Mouse (Mus musculus) layer of hippocampus, adult 6 months (tissue): ENCODE data around the gene Ube2c. TPM values are rescaled to one million over a fixed set of nuclear protein-coding genes. Genes with fewer than 3 reads are reported as not detected.

Source experiments
- long read RNA-seq, 2 experiments: library from polyadenylated mRNA; unstranded; transcript quantifications; one replicate each; pipeline ENCODE4 v2.0.0; 2019 to 2020
- polyA plus RNA-seq: library from polyadenylated mRNA; unstranded; fragments of <200 nt; fragmentation: Nextera tagmentation; gene quantifications from 2 replicates; pipeline ENCODE4 v1.2.3, GENCODE M21; 2021

The Ube2c gene
- polyA plus RNA-seq, result 0.83 and 0.95 TPM in 2 replicates
- long read RNA-seq, experiment 1, partial matches to known transcripts, result 0 of 1 reads
- long read RNA-seq, experiment 1, other reads (novel, unspliced or antisense), result 0 of 1 reads
- long read RNA-seq, experiment 2, result 0 reads

DNA sequence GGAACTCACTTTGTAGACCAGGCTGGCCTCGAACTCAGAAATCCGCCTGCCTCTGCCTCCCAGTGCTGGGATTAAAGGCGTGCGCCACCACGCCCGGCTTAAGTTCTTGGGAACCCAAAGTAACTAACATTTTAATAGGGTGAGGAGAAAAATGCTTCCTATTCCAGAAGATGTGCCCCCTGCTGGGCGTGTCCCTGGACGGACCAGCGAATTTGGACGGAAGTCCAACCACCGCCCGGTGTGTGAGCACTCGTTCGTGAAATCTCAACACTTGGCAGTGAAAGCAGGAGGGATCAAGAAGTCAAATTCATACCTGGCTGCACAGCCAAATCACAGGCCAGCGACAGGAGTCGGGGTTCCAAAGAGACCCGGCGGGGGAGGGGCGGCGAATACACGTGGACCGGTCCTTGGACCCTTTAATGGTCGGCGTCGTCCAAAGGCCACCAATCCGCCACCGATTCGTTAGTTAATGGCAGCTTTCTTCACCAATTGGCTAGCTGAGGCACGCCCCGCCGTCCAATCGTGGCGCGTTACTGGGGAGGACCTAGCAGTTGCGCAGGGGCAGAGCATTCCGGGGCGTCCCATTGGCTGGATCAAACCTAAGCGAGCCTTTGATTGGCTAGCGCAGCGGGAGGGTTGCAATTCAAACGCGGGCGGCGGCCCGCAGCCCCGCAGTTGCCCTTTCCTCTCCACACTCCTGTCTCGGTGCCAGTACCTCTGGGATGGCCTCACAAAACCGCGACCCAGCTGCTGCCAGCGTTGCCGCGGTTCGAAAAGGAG, at the start of gene Ube2c:
TSS of gene Ube2c (plus strand) at position 641 of the 780 bp plus-strand sequence.

DNA sequence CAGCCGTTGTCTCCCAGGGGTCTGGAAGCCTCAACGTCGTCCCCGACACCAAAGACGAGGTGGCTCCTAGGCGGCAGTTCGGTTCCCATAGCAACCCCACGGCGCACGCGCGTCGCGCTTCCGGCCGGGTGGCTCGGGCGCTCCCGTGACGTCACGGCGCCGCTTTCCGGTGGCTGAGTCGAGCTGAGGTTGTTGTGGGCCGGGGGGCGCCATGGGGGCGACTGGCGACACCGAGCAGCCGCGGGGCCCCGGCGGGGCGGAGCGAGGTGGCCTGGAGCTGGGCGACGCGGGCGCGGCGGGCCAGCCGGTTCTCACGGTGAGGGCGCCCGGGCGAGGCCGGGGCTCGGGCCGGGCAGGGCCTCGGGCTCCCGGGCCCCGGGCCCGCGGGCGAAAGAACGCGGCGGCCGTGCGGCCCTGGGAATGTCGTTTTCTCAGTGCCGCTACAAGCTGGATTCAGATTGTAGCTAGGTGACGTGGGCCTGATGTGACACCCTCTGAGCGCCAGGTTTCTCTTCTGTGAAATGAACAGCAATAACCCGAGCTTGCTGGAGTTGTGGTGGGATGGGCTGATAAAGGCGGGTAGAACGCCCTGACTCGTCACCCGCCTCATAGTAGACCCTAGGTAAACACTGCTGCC, 23.7 kb upstream of the Ube2c start, which contains the start of the genes Wfdc3 and Dnttip1:
TSS of gene Wfdc3 (minus strand) at position 89 of the 637 bp plus-strand sequence.
TSS of gene Dnttip1 (plus strand) at position 141 of the 637 bp plus-strand sequence.

DNA sequence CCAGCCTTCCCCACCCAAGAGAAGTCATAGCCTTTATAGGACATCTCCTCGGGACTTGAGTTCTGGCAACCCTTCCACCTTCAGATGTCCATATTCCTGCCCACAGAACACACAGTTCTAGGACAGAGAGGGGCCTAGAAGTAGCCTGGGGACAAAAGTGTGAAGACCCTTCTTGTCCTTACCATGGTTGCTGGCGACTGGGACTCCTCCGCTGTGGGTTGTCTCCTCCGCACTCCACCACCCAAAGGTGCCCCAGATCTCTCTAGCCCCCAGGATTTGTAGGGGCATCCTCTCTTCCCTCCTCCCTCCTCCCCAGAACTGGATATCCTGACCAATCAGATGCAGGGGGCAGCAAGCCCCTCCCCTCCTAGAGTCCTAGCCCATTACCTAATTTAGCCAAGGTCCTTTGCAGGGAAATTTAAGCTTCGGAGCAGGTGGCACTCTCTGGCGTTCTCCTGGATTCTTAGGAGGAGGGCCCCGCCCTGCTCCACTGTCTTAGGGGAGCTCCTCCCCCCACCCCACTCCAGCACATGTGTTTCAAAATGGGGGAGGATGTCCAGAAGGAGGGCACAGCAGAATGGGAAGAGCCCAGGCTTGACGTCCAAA, 9.9 kb downstream of the Ube2c start, which contains the start of gene Tnnc2:
TSS of gene Tnnc2 (minus strand) at position 487 of the 606 bp plus-strand sequence.

DNA sequence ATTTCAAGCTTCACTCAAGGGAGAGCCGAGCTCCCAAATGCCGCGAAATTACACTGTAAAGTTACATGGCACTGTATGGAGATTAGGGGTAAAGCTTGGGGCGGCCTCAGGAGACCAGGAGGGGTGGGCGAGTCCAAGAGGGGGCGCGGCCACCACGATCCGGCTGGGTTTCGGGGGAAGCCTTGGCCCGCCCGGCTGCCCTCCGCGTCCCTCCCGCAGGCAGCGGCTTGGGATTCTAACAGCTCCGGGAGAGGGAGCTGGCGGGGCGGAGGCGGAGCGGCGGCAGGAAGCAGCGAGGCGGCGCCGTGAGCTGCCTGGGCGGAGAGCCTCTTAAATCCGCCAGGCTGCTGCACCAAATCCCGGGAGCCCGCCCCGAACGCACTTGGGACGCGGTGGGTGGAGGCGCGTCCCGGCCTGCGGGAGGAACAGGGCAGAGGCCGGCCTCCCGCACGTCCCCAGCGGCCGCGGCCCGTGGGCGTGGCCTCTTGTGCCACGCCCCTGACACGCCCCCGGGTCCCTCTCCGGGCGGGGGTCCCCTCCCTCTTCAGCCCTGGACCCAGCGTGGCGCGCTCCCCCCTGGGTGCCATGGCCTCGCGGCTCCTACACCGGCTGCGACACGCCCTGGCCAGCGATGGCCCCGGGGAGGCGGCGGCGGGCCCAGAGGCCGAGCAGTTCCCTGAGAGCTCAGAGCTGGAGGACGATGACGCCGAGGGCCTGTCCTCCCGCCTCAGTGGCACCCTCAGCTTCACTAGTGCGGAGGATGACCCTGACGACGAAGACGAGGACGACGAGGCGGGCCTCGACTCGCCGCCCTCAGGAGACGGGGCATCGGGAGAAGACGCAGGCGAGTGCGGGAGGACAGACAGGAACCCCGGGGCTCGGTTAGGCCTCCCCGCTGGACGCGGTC, 16.0 kb downstream of the Ube2c start, which contains the start of gene Snx21:
TSS of gene Snx21 (plus strand) at position 343 of the 907 bp plus-strand sequence.

GRCm38 (mm10) chr2:164804533-164805331, 35.0 kb downstream of the Ube2c start, which contains the start of the genes Acot8 and Zswim3:
TSS of gene Acot8 (minus strand) at chr2:164804882.
TSS of gene Zswim3 (plus strand) at chr2:164805098.

DNA sequence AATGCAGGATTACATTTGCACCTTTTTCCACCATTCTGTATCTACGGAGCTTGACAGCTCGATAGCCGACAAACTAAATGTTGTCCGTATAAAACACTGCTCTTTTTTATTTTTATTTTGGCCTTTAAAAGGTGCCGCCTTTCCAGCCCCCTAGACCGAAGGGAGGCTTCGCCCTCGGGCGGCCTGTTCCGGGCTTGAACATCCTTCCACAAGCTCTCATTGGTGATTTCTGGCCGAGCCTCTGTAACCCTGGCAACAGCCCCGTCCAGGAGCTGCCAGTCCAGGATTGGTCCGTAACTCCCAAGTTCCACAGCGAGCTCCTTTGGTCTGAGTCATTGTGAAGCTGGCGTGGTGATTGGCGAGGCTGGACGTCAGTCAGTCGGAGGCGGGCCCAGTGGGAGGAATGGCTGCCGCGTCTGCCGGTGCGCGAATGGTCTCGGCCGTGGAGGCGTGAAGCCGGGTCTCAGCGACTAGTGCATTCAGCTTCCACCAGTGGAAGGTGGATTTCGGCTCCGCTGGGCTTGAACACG, 53.0 kb downstream of the Ube2c start, which contains the start of gene Zswim1:
TSS of gene Zswim1 (plus strand) at position 51 of the 530 bp plus-strand sequence.

Other genes with a start within 250 kb of the Ube2c start
- gene Wfdc2, start 207.5 kb upstream of the Ube2c start, polyA plus RNA-seq, result 0.52 and 8.3 TPM in 2 replicates
- not detected in 2 replicates for gene Spint3, start 196.4 kb upstream of the Ube2c start, polyA plus RNA-seq
- gene Wfdc6a, start 184.5 kb upstream of the Ube2c start, polyA plus RNA-seq, result not detected in 2 replicates
- gene Eppin, start 176.3 kb upstream of the Ube2c start, polyA plus RNA-seq, result not detected in 2 replicates
- gene Wfdc6b, start 156.4 kb upstream of the Ube2c start, polyA plus RNA-seq, result not detected in 2 replicates
- gene Wfdc8, start 156.3 kb upstream of the Ube2c start, polyA plus RNA-seq, result not detected in 2 replicates
- gene Wfdc16, start 131.1 kb upstream of the Ube2c start, polyA plus RNA-seq, result not detected in 2 replicates
- not detected in 2 replicates for gene Wfdc10, start 113.9 kb upstream of the Ube2c start, polyA plus RNA-seq
- not detected in 2 replicates for gene Wfdc9, start 113.3 kb upstream of the Ube2c start, polyA plus RNA-seq
- not detected in 2 replicates for gene Wfdc11, start 95.8 kb upstream of the Ube2c start, polyA plus RNA-seq
- not detected in 2 replicates for gene Wfdc13, start 84.8 kb upstream of the Ube2c start, polyA plus RNA-seq
- not detected in 2 replicates for gene Spint4, start 71.4 kb upstream of the Ube2c start, polyA plus RNA-seq
- not detected in 2 replicates for gene Spint5, start 54.6 kb upstream of the Ube2c start, polyA plus RNA-seq
- gene Wfdc3, start 24.0 kb upstream of the Ube2c start, polyA plus RNA-seq, result 3.3 and 3.5 TPM in 2 replicates
- 4.1 and 5.2 TPM in 2 replicates for gene Dnttip1, start 23.9 kb upstream of the Ube2c start, polyA plus RNA-seq
- not detected in 2 replicates for gene Tnnc2, start 10.1 kb downstream of the Ube2c start, polyA plus RNA-seq
- 39.6 and 48.3 TPM in 2 replicates for gene Snx21, start 15.9 kb downstream of the Ube2c start, polyA plus RNA-seq
- 19.2 and 21.1 TPM in 2 replicates for gene Acot8, start 35.0 kb downstream of the Ube2c start, polyA plus RNA-seq
- gene Zswim3, start 35.2 kb downstream of the Ube2c start, polyA plus RNA-seq, result 10.3 and 10.8 TPM in 2 replicates
- gene Zswim1, start 52.8 kb downstream of the Ube2c start, polyA plus RNA-seq, result 26.3 and 29.5 TPM in 2 replicates
- not detected in 2 replicates for gene Spata25, start 58.6 kb downstream of the Ube2c start, polyA plus RNA-seq
- 131 and 133 TPM in 2 replicates for gene Ctsa, start 63.0 kb downstream of the Ube2c start, polyA plus RNA-seq
- 5.4 and 5.6 TPM in 2 replicates for gene Neurl2, start 63.6 kb downstream of the Ube2c start, polyA plus RNA-seq
- 123 and 144 TPM in 2 replicates for gene Pltp, start 87.8 kb downstream of the Ube2c start, polyA plus RNA-seq
- 84.4 and 85.2 TPM in 2 replicates for gene Pcif1, start 109.4 kb downstream of the Ube2c start, polyA plus RNA-seq
- gene Zfp335, start 141.9 kb downstream of the Ube2c start, polyA plus RNA-seq, result 8.9 and 11.8 TPM in 2 replicates
- gene Mmp9, start 170.9 kb downstream of the Ube2c start, polyA plus RNA-seq, result 0.45 and 0.56 TPM in 2 replicates
- gene Slc12a5, start 190.9 kb downstream of the Ube2c start, polyA plus RNA-seq, result 78.6 and 83.4 TPM in 2 replicates